Mouse (Mus musculus) macrophage (primary cell): ENCODE results near the gene Mrrf. TPM values are rescaled to one million over a fixed set of nuclear protein-coding genes. Genes with fewer than 3 reads are reported as not detected.
"Not testable (repeated sequence)": the region's sequence is repeated elsewhere in the genome, so short reads cannot be mapped to it uniquely, and the experiment has no call there.

Experiments
- H3K27ac ChIP-seq: fragments of 350-480 bp; formaldehyde crosslinking; 2 replicates; pipeline ENCODE4 v1.9.0; 2021
- H3K36me3 ChIP-seq: fragments of 350-480 bp; formaldehyde crosslinking; 2 replicates; pipeline ENCODE4 v1.9.0; 2021; ENCODE audit errors: inconsistent target
- H3K4me3 ChIP-seq: fragments of 350-480 bp; formaldehyde crosslinking; 2 replicates; pipeline ENCODE4 v1.9.0; 2021; ENCODE audit errors: inconsistent target
- H3K79me2 ChIP-seq: fragments of 350-480 bp; formaldehyde crosslinking; 2 replicates; pipeline ENCODE4 v1.9.0; 2021; ENCODE audit errors: inconsistent target
- WGBS: methylation state at CpG from one replicate; pipeline ENCODE4 v1.1.7; 2026; ENCODE audit warnings: inconsistent platforms; ENCODE audit not compliant: missing documents; 5-methylcytosine and 5-hydroxymethylcytosine counted together
- polyA plus RNA-seq: library from polyadenylated mRNA; stranded (reverse); fragments of 250-400 nt; gene quantifications from 3 replicates; pipeline ENCODE4 v1.2.4, GENCODE M21; 2018; ENCODE audit warnings: inconsistent platforms

Mrrf gene
- polyA plus RNA-seq, 1 experiment from 2014 or later: 14.0 TPM

DNA sequence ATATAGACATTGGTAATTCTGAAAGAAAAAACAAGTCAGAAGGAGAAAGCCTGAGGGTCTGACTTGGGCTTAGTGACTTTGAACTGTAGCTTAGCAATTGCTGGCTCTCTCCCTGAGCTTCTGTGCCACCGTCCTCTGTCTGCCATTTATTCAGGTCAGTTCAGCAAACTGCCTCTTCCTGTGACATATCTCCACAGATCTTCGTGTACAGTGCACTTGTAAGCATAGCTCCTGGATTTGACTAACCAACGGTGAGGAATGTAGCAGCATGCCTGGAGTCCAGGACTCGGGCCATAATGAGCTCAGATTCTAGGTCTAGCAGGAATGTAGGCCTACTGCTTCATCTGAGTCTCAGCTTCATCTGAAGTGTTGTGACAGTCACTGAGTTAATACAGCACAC is 33.0 kb downstream of the Mrrf start:
- Histone ChIP-seq H3K27ac (no peak overlapping the region), H3K79me2 (no peaks in the 10 kb centered on the region), H3K4me3 (no peak overlapping the region), H3K36me3 (no peaks in the 10 kb centered on the region)
- WGBS: 91% methylated on average over 4 of the region's 4 CpGs

DNA sequence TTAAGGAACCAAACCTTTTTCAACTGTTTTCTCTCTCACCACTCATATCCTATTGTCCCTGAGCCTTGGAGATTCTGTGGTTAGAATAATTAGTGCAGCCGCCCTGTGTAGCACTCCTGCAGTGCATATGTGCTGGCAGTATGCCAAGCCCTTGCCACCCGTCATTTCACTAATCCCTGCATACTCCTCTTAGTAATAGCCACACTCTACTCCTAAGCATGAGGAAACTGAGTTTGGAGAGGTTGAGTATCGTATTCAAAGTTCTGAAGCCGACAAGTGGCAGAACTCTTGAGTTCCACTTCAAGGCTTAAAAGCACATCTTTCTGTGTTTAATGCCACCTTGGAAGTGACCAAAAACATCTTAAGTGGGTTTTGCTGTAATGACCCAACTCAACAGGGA is 35.9 kb downstream of the Mrrf start:
- Histone ChIP-seq H3K79me2 (no peaks in the 10 kb centered on the region), H3K27ac (no peak overlapping the region), H3K36me3 (no peaks in the 10 kb centered on the region), H3K4me3 (no peak overlapping the region)
- 80% methylated on average over 4 of the region's 4 CpGs for WGBS

DNA sequence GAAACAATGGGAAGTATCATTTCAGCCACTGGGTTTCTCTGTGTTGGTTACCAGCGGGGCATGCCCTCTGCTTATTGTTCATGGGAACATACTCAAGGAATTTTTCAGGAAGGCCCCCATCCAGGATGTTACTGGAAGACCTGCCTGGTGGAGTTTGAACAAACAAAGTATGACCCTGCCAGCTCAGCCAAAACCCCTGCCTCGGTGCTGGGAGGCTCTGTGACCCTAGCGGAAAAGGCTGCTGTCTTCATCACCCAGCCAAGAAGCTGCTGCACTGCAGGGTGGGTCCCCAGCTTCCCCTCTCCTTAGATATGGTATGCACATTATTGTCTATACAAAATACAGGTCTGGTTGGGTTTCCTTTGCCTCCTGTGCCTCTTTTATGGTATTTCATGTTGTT is 36.4 kb downstream of the Mrrf start:
- H3K79me2 ChIP-seq: no peaks in the 10 kb centered on the region
- H3K27ac ChIP-seq: no peak overlapping the region
- H3K4me3 ChIP-seq: no peak overlapping the region
- 100% methylated on average over 3 of the region's 3 CpGs for WGBS
- H3K36me3 ChIP-seq: no peaks in the 10 kb centered on the region

DNA sequence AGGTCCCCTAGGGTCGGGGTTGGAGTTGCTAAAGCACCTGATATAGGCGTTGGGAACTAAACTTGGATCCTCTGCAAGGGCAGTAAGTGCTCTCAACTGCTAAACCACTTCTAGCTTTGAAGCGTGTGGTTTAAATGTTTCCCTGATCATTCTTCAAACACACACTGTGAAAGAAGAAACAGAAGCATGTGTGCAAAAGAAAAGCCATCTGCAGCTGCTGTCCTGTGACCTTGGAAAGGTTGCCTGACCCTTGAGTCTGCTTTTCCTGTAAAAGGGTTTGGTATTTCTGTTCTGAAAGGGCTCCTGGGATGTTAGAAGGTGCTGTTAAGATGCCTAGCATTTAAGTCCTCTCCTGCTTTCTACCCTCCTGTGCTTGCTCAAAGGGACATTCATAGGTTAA is 43.3 kb downstream of the Mrrf start:
- 95% methylated on average over 3 of the region's 3 CpGs for WGBS
- H3K27ac ChIP-seq: no peak overlapping the region
- H3K79me2 ChIP-seq: no peaks in the 10 kb centered on the region
- H3K36me3 ChIP-seq: peaks cover 4% of the 10 kb centered on the region; the same call in 1 of the 2 replicates
- H3K4me3 ChIP-seq: no peak overlapping the region

DNA sequence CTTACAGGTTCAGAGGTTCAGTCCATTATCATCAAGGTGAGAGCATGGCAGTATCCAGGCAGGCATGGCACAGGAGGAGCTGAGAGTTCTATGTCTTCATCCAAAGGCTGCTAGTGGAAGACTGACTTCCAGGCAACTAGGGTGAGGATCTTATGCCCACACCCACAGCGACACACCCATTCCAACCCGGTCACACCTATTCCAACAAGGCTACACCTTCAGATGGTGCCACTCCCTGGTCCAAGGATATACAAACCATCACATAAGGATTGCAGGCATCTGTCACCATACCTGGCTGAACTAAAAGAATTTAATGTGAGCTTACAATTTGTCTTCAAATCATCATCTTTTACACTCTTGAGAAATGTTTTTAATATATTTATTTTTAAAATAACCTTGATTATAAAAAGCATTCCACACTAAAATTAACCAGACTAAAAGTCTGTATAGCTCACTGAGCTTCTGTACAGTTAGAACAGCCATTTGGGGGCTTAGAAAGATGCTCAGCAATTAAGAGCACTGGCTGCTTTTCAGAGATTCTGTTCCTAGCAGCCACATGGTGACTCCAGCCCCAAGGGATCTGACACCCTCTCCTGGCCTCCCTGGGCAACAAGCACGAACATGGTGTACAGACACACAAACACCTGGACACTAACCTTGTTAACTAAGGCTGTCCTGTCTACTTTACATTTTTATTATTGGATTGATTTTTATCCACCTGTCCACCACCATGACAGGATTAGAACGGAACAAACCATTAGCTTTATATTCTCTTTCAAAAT is 45.6 kb downstream of the Mrrf start:
- not testable (repeated sequence) for H3K4me3 ChIP-seq, H3K79me2 ChIP-seq, H3K36me3 ChIP-seq, H3K27ac ChIP-seq
- 100% methylated on average over 4 of the region's 4 CpGs for WGBS

DNA sequence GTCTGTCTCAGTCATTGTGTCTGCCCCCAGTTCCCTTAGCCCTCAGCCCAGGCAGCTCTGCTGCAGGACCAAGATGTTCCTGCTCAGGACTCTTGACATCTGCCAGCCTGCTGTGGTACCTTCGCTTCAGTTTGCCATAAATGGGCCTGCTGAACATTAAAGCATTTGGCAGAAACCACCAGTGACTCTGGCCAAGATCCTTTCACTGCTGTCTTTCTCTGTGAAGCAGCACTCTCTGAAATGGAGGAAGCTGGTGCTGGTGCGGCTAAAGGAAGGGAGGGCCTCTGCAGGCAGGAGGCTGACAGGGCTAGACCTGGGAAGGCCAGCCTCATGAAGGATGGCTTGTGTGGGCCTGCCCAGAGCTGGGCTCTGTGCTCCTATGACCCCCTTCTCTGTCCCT is 47.1 kb downstream of the Mrrf start:
- H3K79me2 ChIP-seq: no peaks in the 10 kb centered on the region
- peaks cover 4% of the 10 kb centered on the region; the same call in 1 of the 2 replicates for H3K36me3 ChIP-seq
- no peak overlapping the region for H3K4me3 ChIP-seq
- H3K27ac ChIP-seq: no peak overlapping the region
- 63% methylated on average over 2 of the region's 2 CpGs for WGBS

DNA sequence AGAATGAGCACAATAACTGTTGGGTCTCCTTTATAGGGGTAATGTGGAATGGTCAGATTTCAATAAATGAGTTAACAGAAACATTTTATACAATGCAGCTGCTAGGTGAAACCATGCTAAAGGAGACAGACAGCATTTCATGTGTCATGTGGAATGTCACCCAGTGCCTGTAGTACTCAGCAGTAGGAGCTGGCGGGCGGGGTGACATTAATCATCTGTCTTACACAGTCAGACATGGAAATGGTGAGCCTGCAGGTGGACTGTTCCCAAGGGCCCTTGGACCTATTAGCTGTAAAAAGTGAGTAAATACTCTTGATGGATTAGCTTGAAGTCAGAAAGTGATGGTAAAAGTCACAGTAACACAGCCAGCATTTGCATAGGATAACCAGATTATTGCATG is 48.0 kb downstream of the Mrrf start:
- Histone ChIP-seq H3K79me2 (no peaks in the 10 kb centered on the region), H3K27ac (no peak overlapping the region), H3K36me3 (0 out of 2 replicates have a peak, but pooled peaks cover 4% of the 10 kb centered on the region), H3K4me3 (no peak overlapping the region)
- 92% methylated on average over 2 of the region's 2 CpGs for WGBS

DNA sequence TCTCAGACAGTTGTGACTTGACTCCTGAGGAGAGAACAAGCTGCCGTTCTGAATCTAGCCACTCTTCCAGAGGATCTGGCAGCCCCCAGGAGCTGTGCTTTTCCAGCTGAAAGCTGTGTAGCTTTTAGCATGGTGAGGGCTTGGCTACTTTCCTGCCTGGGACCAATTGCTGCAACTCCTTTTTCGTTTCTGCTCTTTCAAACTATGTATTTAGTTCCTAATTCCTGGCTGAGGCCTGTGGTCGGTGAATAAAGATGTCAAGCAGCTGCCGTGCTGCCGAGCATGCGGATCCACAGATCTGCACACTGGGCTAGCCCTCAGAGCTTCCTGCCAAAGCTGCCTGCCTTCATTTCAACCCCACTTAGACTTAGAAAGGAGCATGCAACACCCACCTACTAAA is 48.7 kb downstream of the Mrrf start:
- WGBS: 55% methylated on average over 6 of the region's 6 CpGs
- Histone ChIP-seq H3K4me3 (no peak overlapping the region), H3K27ac (no peak overlapping the region), H3K36me3 (0 out of 2 replicates have a peak, but pooled peaks cover 2% of the 10 kb centered on the region), H3K79me2 (no peaks in the 10 kb centered on the region)

DNA sequence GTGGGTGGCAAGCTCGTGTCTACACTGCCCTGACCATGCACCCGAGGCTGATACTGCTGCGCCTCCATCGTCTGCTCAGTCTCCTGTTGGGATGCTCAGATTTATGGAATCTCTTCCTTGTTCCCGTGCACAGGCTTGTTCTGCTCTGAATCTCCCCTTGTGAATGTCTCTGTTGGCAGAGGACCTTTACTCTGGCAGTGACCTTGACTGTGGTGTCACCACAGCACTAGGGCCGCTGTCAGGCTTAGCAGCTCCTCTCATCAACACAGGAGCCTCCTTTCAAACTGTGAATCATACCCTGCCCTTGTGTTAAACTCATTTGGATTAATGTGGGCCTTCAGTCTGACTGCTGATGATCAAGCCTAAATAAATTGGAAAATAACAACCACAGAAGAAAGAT is 53.0 kb downstream of the Mrrf start:
- H3K79me2 ChIP-seq, H3K36me3 ChIP-seq, H3K4me3 ChIP-seq, H3K27ac ChIP-seq: not testable (repeated sequence)
- 94% methylated on average over 5 of the region's 6 CpGs for WGBS

DNA sequence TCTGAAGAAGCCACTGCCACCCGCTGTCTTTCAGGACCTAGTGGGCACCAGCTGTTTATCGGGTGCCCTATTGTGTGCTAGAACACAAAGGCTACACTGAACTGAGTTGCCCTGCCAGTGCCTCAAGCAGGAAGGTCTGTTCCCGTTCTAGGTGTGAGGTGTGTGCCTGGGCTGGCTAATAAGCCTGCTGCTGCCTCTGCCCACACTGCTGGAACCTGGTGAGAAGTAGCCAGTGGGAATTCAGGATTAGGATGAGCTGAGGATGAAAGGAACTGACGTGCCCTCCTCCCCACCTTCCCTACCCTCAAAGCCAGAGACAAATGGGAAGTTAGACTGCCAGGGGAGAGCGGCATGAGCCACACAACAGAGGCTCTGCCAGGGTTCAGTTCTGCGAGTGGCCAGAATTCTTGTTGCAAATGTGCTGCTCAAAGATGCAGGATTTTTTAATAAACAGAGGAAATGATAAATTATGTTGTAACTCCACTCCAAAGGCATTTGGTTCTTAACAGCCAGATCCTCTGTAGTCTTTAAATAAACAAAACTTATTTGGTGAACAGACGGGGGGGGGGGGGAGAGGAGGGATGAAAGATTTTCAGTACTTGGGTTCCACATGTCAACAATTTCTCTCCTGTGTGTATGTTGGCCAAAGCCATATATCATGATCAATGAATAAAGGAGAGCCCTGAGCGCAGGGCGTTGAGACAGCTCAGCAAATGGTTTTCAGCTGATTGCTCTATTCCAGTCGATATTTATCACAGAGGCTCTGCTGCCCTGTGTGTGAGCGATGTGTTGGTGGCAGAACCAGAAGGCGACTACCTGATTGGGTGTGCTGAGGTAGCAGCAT is 55.1 kb downstream of the Mrrf start:
- Histone ChIP-seq H3K4me3 (no peak overlapping the region), H3K36me3 (no peaks in the 10 kb centered on the region), H3K27ac (no peak overlapping the region), H3K79me2 (no peaks in the 10 kb centered on the region)
- WGBS: 91% methylated on average over 11 of the region's 12 CpGs

DNA sequence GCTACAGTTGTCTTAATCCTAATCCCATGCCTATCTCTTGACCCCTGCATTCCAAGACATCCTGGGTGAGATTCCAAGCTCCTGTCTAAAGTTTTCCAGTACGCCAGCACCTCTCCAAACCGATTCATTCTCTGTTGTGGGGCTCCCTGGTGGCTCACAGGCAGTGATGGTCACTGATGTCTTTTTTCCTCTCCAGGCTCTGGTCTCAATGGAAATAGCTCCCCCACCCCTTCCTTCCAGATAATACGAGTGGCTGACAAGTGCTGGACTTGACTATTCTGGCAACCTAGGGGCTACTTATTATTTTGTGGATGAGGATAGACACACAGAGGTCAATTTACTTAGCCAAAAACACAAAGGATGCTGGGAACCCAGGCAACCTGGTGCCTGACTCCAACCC is 60.8 kb downstream of the Mrrf start:
- Histone ChIP-seq H3K36me3 (no peaks in the 10 kb centered on the region), H3K79me2 (no peaks in the 10 kb centered on the region), H3K4me3 (no peak overlapping the region), H3K27ac (no peak overlapping the region)
- 87% methylated on average over 3 of the region's 3 CpGs for WGBS

DNA sequence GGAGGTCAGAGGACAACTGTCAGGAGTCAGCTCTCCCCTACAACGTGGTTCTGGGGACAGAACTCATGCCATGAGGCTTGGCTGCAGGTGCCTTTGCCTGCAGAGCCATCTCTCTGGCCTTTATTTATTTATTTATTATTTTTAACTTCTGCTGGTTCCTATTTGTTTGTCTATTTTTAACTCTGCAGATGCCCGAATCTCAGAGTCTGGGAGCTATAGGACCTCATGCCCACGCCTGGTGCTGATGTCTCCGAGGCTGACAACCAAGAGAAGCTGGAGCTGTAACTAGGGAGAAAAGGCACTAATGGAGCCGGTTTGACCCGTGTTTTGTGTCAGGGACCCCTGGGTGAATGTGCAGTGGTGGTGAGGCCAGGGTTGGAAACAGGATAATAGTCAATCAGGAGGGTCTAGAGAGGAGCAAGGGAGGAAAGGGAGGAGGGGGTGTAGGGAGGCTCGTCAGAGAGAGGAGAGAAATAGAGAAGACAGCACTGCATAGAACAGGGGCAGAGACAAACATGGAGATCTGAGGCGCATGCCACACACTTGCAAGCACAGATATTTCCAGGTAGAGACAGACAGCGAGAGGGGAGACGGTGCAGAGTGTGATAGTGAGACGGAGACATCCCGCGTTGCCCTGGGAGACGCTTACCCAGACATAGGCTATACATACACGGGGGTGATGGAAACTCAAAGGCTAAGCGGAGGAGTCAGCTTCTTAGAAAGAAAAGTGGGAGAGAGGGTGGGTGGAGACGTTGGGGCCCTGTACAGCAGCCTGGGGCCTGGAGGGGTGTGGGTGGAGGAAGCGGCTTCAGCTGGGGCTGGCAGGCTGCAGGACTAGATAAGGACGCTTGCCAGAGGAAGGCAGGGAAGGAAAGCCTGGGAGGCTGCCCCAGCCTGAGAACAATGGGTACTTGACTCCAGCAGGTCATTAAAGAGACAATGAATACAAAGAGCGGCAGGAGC is 62.0 kb downstream of the Mrrf start:
- WGBS: 41% methylated on average over 20 of the region's 20 CpGs
- Histone ChIP-seq H3K79me2 (no peaks in the 10 kb centered on the region), H3K36me3 (no peaks in the 10 kb centered on the region), H3K27ac (no peak overlapping the region), H3K4me3 (no peak overlapping the region)

DNA sequence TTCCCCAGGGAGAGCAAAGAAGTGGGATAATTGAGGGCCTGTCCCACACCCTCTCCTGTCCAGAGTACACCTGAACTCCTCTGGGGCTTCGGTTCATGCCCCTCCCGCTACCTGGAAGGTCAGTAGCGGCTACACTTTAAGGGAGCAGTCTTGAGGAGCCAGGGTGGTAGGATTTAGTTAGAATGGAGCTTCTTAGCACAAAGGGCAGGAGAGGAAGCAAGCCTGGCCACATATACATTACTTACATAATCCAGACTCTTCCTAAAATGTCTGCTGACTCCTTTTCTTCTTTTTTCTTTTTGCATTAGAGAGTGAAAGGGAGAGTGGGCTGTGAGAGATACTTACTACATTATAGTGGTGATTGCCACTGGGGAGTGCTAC is 62.7 kb downstream of the Mrrf start:
- 71% methylated on average over 3 of the region's 3 CpGs for WGBS
- Histone ChIP-seq H3K4me3 (no peak overlapping the region), H3K79me2 (no peaks in the 10 kb centered on the region), H3K36me3 (no peaks in the 10 kb centered on the region), H3K27ac (no peak overlapping the region)

DNA sequence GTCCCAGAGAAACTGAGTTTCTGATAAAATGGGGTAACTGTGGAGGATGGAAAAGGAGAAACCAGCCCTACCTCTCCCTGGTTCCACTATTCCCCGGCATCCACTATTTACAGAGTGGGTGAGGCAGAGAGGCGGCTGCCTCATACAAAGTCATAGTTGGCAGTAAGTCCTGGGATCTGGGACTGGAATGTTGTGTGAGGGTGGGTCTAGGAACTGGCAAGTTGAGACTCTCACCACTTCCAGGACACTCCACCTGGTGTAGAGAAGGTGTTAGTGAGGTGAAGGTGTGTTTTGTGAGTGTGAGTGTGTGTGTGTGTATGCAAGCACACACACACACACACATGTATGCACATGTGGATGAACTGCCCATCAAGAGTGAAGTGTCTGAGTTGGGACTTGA is 64.6 kb downstream of the Mrrf start:
- Histone ChIP-seq H3K4me3 (no peak overlapping the region), H3K36me3 (no peaks in the 10 kb centered on the region), H3K79me2 (no peaks in the 10 kb centered on the region), H3K27ac (no peak overlapping the region)
- WGBS: 94% methylated on average over 2 of the region's 2 CpGs
